Mouse (Mus musculus): ENCODE results near the gene Flrt1.
"Not testable (repeated sequence)": the region's sequence is repeated elsewhere in the genome, so short reads cannot be mapped to it uniquely, and the experiment has no call there.

Gene Flrt1

DNA sequence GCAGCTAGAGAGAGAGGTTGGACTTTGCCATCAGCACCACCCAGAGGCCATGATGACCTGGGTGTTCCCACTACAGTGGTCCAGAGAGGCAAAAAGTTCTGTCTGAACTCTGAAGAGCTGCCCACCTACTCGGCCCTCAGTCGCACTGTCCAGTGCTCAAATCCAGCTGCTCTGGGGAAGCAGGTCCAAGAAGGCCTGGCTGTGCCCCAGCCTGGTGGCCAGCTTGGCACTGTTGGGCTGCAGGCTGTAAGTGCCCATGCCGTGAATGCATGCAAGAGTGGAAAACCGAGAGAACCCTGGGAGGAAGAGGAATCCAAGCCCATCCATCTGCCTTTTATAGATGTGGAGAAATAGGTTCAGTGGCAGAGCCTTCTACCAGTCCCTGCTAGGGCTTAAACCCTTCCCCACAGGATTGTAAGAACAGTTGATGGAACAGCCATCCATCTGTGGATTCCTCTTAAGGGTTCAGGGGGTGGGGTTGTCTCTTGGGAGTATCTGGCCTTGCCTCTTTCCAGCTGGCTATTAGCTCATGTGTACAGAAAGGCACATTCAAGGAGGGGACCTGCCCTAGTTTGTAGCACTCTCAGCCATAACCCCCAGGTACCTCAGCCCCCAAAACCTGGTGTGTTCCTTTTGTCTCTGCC, 2.1 kb downstream of the Flrt1 start:
- DNase-seq (ENCODE audit: low read depth, low spot score), result no peak

GRCm38 (mm10) chr19:7102039-7102438, 3.5 kb downstream of the Flrt1 start:
- no peak for DNase-seq (ENCODE audit: low read depth, low spot score)

DNA sequence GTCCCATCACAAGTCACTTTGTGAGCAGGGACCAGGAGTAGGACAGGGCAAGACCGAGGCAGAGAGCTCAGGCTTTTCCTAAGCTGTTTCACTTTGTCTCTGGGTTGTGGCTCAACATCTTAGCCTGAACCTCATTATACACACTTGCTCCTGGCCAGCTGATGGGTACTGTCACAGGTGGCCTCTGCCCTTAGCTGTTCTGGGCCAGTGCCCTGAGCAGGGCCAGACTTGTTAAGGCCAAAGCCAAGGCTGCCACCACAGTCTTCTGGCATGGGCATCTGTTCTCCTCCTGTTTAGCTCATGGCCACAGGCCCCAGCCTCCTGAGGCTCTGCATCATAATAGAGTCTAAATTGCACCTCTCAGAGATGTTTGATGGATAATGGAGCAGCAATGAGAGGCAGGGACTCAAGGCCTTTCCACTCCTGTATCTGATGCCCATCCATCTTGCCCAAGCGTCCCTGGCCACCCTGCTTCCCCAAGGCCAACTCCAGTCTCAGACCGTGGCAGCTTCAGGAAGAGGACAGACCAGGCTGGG, 5.8 kb downstream of the Flrt1 start:
- no peak for DNase-seq (ENCODE audit: low read depth, low spot score)

GRCm38 (mm10) chr19:7092756-7093155, 12.8 kb downstream of the Flrt1 start:
- DNase-seq (ENCODE audit: low read depth, low spot score), result no peak

GRCm38 (mm10) chr19:7091448-7092050, 14.0 kb downstream of the Flrt1 start:
- DNase-seq (ENCODE audit: low read depth, low spot score), result no peak

DNA sequence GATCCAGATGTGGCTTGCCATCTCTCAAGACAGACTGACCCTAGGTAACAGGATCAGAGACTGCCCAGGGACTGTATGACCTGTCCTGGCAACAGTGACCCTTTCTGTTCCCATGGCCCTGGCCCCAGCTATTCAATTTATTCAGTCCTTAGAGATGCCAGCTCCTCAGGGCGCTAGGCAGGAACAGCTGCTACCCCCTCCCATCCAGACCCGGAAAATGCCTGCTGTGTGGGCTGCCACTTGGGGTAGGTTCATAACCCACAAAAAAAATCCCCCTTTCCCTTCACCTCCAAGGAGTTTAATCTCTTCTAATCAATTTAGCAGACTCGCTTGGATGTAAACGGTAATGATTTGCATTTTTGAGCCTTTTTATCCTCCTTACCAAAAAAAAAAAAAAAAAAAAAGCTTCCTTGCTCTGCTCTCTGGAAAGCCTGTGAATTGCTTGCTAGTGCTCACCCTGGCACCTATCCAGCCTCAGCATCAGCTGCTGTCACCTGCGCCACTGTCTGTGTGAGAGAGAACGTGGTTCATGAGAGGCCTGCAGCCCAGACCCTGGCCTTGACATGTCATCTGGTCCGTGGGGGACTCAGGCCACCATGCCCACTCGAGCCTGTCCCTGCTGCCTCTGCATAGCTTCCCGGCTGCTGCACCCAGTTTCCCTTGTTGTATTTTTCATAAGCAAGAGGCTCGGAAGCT, 15.0 kb downstream of the Flrt1 start:
- no peak for DNase-seq (ENCODE audit: low read depth, low spot score)

- no peak for DNase-seq (ENCODE audit: low read depth, low spot score)
Measured at GRCm38 (mm10) chr19:7089842-7090251, 15.7 kb downstream of the Flrt1 start.

GRCm38 (mm10) chr19:7089050-7089449, 16.5 kb downstream of the Flrt1 start:
- DNase-seq (ENCODE audit: low read depth, low spot score), result no peak

DNA sequence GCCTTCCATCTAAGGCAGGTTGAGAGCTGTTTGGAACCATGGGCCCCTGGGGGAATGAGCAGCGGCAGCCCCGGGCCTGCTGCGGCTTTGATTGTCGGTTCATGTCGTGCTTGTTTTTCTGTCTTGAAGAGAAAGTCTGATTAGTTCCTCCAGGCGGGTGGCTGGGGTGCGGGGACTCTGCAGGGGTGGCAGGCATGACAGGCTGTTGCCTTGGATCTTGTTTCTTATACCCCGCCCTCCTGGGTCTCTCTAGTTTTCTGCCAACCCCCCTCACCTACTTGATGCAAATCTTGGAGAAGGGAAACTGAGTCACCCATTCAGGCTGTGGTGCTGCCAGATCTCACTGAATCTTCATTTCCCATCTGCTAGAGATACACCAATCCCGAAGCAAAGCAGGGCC, 17.0 kb downstream of the Flrt1 start:
- DNase-seq (ENCODE audit: low read depth, low spot score), result no peak

- no peak for DNase-seq (ENCODE audit: low read depth, low spot score)
Measured at GRCm38 (mm10) chr19:7084734-7085133, 20.8 kb downstream of the Flrt1 start.

- no peak for DNase-seq (ENCODE audit: low read depth, low spot score)
Measured at GRCm38 (mm10) chr19:7083035-7083794, 22.3 kb downstream of the Flrt1 start.

- no peak for DNase-seq (ENCODE audit: low read depth, low spot score)
Measured at GRCm38 (mm10) chr19:7081516-7082266, 23.8 kb downstream of the Flrt1 start.

- no peak for DNase-seq (ENCODE audit: low read depth, low spot score)
Measured at GRCm38 (mm10) chr19:7078271-7078670, 27.3 kb downstream of the Flrt1 start.

DNA sequence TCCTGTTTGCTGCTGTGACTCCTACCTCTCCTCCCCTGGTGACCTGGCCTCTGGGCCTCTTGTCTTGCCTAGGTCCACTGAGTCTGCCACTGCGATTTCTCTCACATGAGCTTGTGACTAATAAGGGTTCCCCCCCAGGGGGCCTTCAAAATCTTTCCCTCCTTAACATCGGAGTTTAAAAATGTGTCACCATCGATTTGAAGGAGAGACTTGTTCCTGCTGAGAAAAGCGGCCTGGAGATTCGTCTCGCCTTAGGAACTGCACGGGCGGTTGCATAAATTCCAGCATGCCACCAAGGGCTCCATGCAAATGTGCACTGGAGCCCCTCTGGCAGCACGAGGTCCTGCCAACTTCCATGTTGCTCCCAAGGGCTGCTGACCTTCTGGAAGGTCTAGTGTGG, 27.9 kb downstream of the Flrt1 start:
- no peak for DNase-seq (ENCODE audit: low read depth, low spot score)

DNA sequence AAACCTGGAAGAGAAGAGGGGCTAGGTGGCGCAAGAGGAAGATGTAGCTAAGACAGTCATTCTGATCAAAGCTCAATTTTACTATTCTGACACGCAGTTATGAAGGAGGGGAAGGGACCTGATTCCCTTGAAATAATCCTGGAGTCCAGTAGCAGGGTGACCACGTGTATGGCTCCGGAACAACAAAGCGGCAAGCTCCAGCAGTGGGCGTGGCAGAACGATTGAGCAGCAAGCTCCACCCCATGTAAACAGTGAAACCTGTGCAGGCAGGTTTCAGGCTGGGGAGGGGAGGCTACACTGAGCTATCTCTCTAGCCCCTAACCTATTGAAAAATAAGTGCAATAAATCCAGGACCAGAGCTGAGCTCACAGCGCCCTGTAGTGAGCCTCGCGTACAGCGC, 30.2 kb downstream of the Flrt1 start:
- not testable (repeated sequence) for DNase-seq (ENCODE audit: low read depth, low spot score)

DNA sequence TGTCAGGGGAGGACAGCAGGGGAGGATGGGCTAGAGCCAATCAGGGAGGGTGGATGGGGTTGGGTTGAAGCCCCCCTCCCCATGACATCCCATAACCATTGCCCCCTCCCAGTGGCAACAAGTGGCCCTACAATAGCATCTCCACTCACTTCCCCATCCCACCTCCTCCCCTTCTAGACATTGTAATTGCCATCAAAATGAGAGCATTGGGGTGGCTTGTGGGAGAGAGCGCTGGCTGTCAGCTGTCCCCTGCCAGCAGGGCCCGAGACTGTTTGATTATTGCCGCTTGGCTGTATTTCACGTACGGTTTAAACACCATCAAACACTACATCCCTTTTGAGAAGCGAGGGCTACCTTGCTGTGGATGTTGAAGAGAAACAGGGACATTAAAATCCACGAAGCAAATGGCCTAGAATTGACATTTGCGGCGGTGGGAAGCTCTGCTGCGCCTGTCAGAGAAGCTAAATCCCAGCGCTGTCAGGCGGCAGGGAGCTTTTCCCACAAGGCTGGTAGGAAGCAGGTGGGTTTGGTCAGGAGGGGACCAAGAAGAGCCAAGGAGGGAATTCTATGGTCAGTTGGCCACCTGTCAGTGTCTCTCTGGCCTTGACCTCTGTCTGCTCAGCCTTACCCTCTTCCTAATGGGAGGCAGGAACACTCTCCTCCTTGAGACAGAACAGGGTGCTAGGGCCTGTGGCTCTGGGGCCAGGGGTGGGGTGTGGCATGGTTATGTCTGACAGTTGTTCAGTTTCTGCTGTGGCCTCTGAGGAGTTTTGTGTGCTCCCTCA, 31.3 kb downstream of the Flrt1 start:
- no peak for DNase-seq (ENCODE audit: low read depth, low spot score)

GRCm38 (mm10) chr19:7072221-7072620, 33.3 kb downstream of the Flrt1 start:
- DNase-seq (ENCODE audit: low read depth, low spot score), result no peak

- DNase-seq (ENCODE audit: low read depth, low spot score), result no peak
Measured at GRCm38 (mm10) chr19:7070775-7071174, 34.8 kb downstream of the Flrt1 start.

GRCm38 (mm10) chr19:7069781-7070763, 35.5 kb downstream of the Flrt1 start:
- peak; percentile 54 for DNase-seq (ENCODE audit: low read depth, low spot score)

All from embryo, embryonic 11.5 days (tissue).